Mouse (Mus musculus) CH12.LX (cell line): ENCODE measurements around the gene Vldlr. TPM values are rescaled to one million over a fixed set of nuclear protein-coding genes. Genes with fewer than 3 reads are reported as not detected.

Experiments used
- DNase-seq: peaks from one replicate; pipeline ENCODE4 v3.0.0-alpha.2; 2013; ENCODE audit errors: extremely low read depth
- H3K27ac ChIP-seq: 2 replicates; pipeline ENCODE4 v1.5.1; 2012; ENCODE audit warnings: low read depth, mild to moderate bottlenecking, control low read depth, moderate library complexity; ENCODE audit not compliant: insufficient read depth
- H3K27me3 ChIP-seq: replicated peaks from 2 replicates; pipeline ENCODE3; 2012; ENCODE audit warnings: inconsistent platforms
- H3K36me3 ChIP-seq, 2 experiments: replicated peaks in 1 of 2; 2 replicates each; pipeline versions ENCODE3 to v1.6.1; 2012; ENCODE audit warnings: inconsistent platforms in 1 of 2, low read length in 1 of 2, mild to moderate bottlenecking in 1 of 2, mixed read lengths in 1 of 2, moderate library complexity in 1 of 2; ENCODE audit not compliant: control insufficient read depth in 1 of 2, insufficient read depth in 1 of 2
- H3K4me1 ChIP-seq, 2 experiments: 2 replicates each; pipeline ENCODE4 v1.6.1; 2012; ENCODE audit warnings: inconsistent platforms in 1 of 2, moderate library complexity in 1 of 2; ENCODE audit not compliant: insufficient read depth in 2 of 2, control insufficient read depth in 1 of 2
- H3K4me2 ChIP-seq: 2 replicates; pipeline ENCODE4 v1.6.1; 2012; ENCODE audit warnings: low read depth, mild to moderate bottlenecking, control low read depth; ENCODE audit not compliant: poor library complexity, insufficient read depth, severe bottlenecking
- H3K4me3 ChIP-seq, 3 experiments: fragments of 150-350 bp in 1 of 3; sonication (generic) in 1 of 3; replicated peaks in 1 of 3; 2 replicates each; pipeline versions ENCODE3 to v1.5.1; 2011 to 2012; ENCODE audit warnings: low read depth in 2 of 3, low read length in 2 of 3, mild to moderate bottlenecking in 2 of 3, moderate library complexity in 2 of 3, control low read depth in 1 of 3, improper control_type of control experiment in 1 of 3, inconsistent platforms in 1 of 3, mixed read lengths in 1 of 3; ENCODE audit not compliant: poor library complexity in 1 of 3
- H3K79me2 ChIP-seq: replicated peaks from 2 replicates; pipeline ENCODE4 v1.6.1; 2012; ENCODE audit warnings: mild to moderate bottlenecking, moderate library complexity; ENCODE audit not compliant: control insufficient read depth, poor library complexity, insufficient read depth, severe bottlenecking; ENCODE audit errors: extremely low read depth
- H3K9ac ChIP-seq: 2 replicates; pipeline ENCODE4 v1.6.1; 2012; ENCODE audit warnings: low read depth, mild to moderate bottlenecking, control low read depth, moderate library complexity; ENCODE audit not compliant: insufficient read depth
- H3K9me3 ChIP-seq: replicated peaks from 2 replicates; pipeline ENCODE3; 2012; ENCODE audit warnings: low read length, inconsistent platforms, mixed read lengths
- BHLHE40 ChIP-seq: IDR thresholded peaks from 2 replicates; pipeline ENCODE4 v1.6.1; 2011; ENCODE audit warnings: mild to moderate bottlenecking, low read depth, low read length, improper control_type of control experiment
- CHD2 ChIP-seq: IDR thresholded peaks from 2 replicates; pipeline ENCODE4 v1.6.1; 2011; ENCODE audit warnings: low read length, improper control_type of control experiment
- E2F4 ChIP-seq: IDR thresholded peaks from 2 replicates; pipeline ENCODE4 v1.6.1; 2011; ENCODE audit warnings: low read depth, low read length, improper control_type of control experiment; ENCODE audit not compliant: insufficient replicate concordance
- HCFC1 ChIP-seq: IDR thresholded peaks from 2 replicates; pipeline ENCODE4 v1.6.1; 2012; ENCODE audit warnings: low read depth, mild to moderate bottlenecking, inconsistent platforms, low read length, improper control_type of control experiment
- IRF4 ChIP-seq: IDR thresholded peaks from 2 replicates; pipeline ENCODE4 v1.6.1; 2014; ENCODE audit warnings: low read depth, mild to moderate bottlenecking, inconsistent platforms, low read length, improper control_type of control experiment
- KAT2A ChIP-seq: IDR thresholded peaks from 2 replicates; pipeline ENCODE4 v1.6.1; 2012; ENCODE audit warnings: low read length, improper control_type of control experiment, inconsistent platforms; ENCODE audit not compliant: insufficient replicate concordance
- MAX ChIP-seq: IDR thresholded peaks from 2 replicates; pipeline ENCODE4 v1.6.1; 2011; ENCODE audit warnings: low read length, improper control_type of control experiment
- MYC ChIP-seq: IDR thresholded peaks from 2 replicates; pipeline ENCODE4 v1.6.1; 2011; ENCODE audit warnings: low read depth, mild to moderate bottlenecking, improper control_type of control experiment, low read length
- NELFE ChIP-seq: IDR thresholded peaks from 2 replicates; pipeline ENCODE4 v1.6.1; 2011; ENCODE audit warnings: low read depth, low read length, improper control_type of control experiment
- RCOR1 ChIP-seq: conservative IDR thresholded peaks from 2 replicates; pipeline ENCODE4 v1.6.1; 2012; ENCODE audit warnings: low read depth, mild to moderate bottlenecking, inconsistent platforms, low read length, improper control_type of control experiment
- SIN3A ChIP-seq: IDR thresholded peaks from 2 replicates; pipeline ENCODE4 v1.6.1; 2012; ENCODE audit warnings: low read length, improper control_type of control experiment, inconsistent platforms
- SMC3 ChIP-seq: IDR thresholded peaks from 2 replicates; pipeline ENCODE4 v1.6.1; 2011; ENCODE audit warnings: low read depth, low read length, improper control_type of control experiment
- TBP ChIP-seq: conservative IDR thresholded peaks from 2 replicates; pipeline ENCODE4 v1.6.1; 2011; ENCODE audit warnings: low read depth, low read length, improper control_type of control experiment
- ZC3H11A ChIP-seq: IDR thresholded peaks from 2 replicates; pipeline ENCODE4 v1.6.1; 2012; ENCODE audit warnings: low read depth, mild to moderate bottlenecking, inconsistent platforms, low read length, improper control_type of control experiment
- dilution Hi-C: fragments of 300-500 bp; cut with MboI; formaldehyde crosslinking; loops from 2 replicates; pipeline ENCODE4 v1.14.3; 2020; ENCODE audit warnings: low sequenced_read_pairs; ENCODE audit not compliant: extremely low pct_unique_long_range_greater_than_20kb, extremely low pct_ligation_motif_present
- in situ Hi-C: fragments of 300-500 bp; cut with MboI; formaldehyde crosslinking; loops from 3 replicates; pipeline ENCODE4 v1.14.3; 2019; ENCODE audit warnings: low sequenced_read_pairs, low pct_ligation_motif_present, low pct_unique_long_range_greater_than_20kb, mixed read lengths
- polyA plus RNA-seq: library from polyadenylated mRNA; unstranded; fragments of >175 nt; gene quantifications from 2 replicates; pipeline ENCODE4 v1.2.1, GENCODE M21; 2012; ENCODE audit warnings: low read depth; ENCODE audit not compliant: insufficient read length
- total RNA-seq, 2 experiments: library from RNA; depleted of rRNA; stranded (reverse); fragments of 300-350 nt in 1 of 2; fragments of >200 nt in 1 of 2; gene quantifications; 2 replicates each; pipeline ENCODE4 v1.2.3; 2012 to 2014

Vldlr gene
- total and polyA plus RNA-seq, 3 experiments, result not detected

- no peak for DNase-seq
- Histone ChIP-seq H3K4me2 (no peak overlapping the region), H3K36me3 (no peaks in the 10 kb centered on the region), H3K79me2 (no peaks in the 10 kb centered on the region), H3K4me1 (no peaks in the 10 kb centered on the region), H3K9me3 (no peaks in the 10 kb centered on the region), H3K27me3 (no peaks in the 10 kb centered on the region), H3K27ac (no peak overlapping the region), H3K9ac (no peak overlapping the region), H3K4me3 (no peak overlapping the region)
- in situ Hi-C loops, result no loop called here
- TF ChIP-seq TBP, result no peak
- dilution Hi-C loops, result no loop called here
Measured at GRCm38 (mm10) chr19:27203711-27204238, 12.5 kb upstream of the Vldlr start.

GRCm38 (mm10) chr19:27210991-27211390, 5.3 kb upstream of the Vldlr start:
- no peaks in the 10 kb centered on the region for H3K9me3 ChIP-seq
- DNase-seq, result no peak
- no peaks in the 10 kb centered on the region for H3K27me3 ChIP-seq
- no peak overlapping the region for H3K27ac ChIP-seq
- no peak overlapping the region for H3K9ac ChIP-seq
- no peaks in the 10 kb centered on the region for H3K36me3 ChIP-seq
- H3K4me2 ChIP-seq, result no peak overlapping the region
- H3K79me2 ChIP-seq, result no peaks in the 10 kb centered on the region
- in situ Hi-C loops (no loop called here), dilution Hi-C loops (no loop called here)
- no peak for TF ChIP-seq KAT2A
- no peak for TF ChIP-seq E2F4
- TF ChIP-seq RCOR1, result no peak
- TF ChIP-seq IRF4, result no peak
- no peak for TF ChIP-seq SIN3A
- no peak for TF ChIP-seq CHD2
- no peak for TF ChIP-seq HCFC1
- no peak for TF ChIP-seq TBP
- no peak for TF ChIP-seq ZC3H11A
- TF ChIP-seq NELFE, result no peak
- TF ChIP-seq BHLHE40, result no peak
- H3K4me1 ChIP-seq, result no peaks in the 10 kb centered on the region
- H3K4me3 ChIP-seq, result no peak overlapping the region

GRCm38 (mm10) chr19:27215596-27215995, 688 bp upstream of the Vldlr start:
- Histone ChIP-seq H3K4me1 (no peaks in the 10 kb centered on the region), H3K4me2 (no peak overlapping the region), H3K9ac (no peak overlapping the region), H3K36me3 (no peaks in the 10 kb centered on the region), H3K9me3 (peaks cover 14% of the 10 kb centered on the region), H3K4me3 (no peak overlapping the region), H3K27ac (no peak overlapping the region), H3K27me3 (no peaks in the 10 kb centered on the region), H3K79me2 (no peaks in the 10 kb centered on the region)
- no peak for DNase-seq
- TF ChIP-seq MYC, result no peak
- no peak for TF ChIP-seq KAT2A
- TF ChIP-seq MAX, result no peak
- no peak for TF ChIP-seq SMC3
- dilution Hi-C loops (no loop called here), in situ Hi-C loops (no loop called here)
